Mouse (Mus musculus): ENCODE results near the gene Crygn. TPM values are rescaled to one million over a fixed set of nuclear protein-coding genes. Genes with fewer than 3 reads are reported as not detected.

Crygn gene
- total RNA-seq, 2 experiments from 2014 or later, result 2.3 TPM; not detected in 1

DNA sequence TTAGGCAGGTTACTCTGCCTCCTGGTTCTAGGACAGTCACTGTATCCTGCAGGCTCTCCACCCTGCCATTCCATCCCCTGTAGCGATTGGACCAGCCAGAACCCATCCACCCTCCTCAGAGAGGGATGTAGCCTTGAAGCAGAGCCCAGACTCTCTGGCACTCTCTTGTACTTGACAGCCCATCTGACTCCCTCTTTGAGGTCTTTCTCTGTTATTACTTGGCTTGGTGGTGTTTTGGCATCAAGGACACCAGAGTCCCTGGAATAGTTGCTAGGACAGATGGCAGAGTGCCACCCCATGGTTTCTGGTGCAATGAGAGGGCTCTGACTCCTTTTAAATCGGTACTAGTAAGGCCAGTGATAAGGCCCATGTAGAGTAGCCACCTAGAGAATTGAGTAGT, 44.6 kb downstream of the Crygn start:
- ATAC-seq (ENCODE audit: poor library complexity, severe bottlenecking), result no peak

DNA sequence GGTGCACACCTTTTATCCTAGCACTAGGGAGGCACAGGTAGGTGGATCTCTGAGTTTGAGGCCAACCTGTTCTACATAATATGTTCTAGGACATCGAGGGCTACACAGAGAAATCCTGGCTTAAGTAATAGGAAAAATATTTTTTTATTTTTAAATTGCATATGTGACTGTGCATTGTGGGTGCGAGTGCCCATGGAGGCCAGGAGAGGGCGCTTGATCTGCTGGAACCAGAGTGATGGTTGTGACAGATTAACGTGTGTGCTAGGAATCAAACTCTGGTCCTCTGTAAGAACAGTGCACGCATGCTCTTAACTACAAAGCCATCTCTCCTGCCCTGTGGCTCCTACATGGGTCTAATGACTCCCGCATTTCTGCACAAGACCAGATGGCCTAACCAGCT, 46.2 kb downstream of the Crygn start:
- ATAC-seq (ENCODE audit: poor library complexity, severe bottlenecking), result no peak

DNA sequence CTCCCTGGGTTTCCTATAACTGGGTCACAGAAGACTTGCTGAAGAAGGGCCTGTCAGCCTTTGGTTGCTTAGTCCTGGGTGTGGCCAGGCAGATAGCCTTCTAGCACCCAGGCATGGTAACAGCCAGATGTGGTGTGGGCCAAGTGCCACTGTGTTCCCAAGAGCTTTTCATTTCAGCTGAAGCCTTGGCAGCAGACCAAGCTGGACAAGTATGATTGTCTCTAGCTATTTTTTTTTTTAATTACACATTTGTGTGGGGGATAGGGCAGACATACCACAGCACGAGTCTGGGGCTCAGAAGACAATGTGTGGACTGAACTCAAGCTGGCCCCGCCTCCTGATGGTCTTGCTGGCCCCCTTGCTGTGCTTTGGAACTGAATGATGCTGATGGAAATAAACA, 47.8 kb downstream of the Crygn start:
- no peak for ATAC-seq (ENCODE audit: poor library complexity, severe bottlenecking)

DNA sequence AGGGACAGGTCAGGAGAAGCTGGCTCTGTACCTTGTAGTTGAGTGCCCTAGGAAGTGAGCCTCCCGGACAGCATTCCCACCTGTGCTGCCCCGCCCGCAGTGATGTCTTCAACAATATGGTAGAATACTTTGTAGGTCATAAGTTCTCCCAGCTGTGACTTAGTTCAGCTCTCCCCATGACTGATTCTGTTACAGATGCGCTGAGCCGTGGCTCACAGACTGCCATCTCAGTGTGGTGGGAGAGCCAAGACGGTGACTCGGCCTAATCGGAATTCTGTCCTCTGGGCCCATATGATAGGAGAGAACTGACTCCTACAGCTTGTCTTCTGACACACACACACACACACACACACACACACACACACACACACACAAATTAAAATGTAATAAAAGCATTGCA, 53.2 kb downstream of the Crygn start:
- ATAC-seq (ENCODE audit: poor library complexity, severe bottlenecking), result no peak

DNA sequence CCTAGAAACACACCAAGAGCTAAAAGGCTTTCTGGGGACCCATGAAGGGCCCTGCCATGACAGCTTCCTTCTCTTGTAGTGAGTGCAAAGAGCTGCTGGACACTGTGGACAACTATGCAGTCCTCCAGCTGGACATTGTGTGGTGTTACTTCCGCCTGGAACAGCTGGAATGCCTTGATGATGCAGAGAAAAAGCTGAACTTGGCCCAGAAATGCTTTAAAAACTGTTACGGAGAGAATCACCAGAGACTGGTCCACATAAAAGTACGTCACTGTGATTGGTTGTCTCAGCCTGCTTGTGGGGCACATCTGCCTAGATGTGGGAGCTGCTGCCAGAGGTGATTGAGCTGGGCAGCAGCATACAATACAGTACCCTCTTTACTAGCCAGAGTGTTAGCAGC, 56.5 kb downstream of the Crygn start:
- no peak for ATAC-seq (ENCODE audit: poor library complexity, severe bottlenecking)

Other genes starting within 250 kb of the Crygn start
- not detected in 2 replicates for gene Gbx1, start 230.8 kb downstream of the Crygn start, total RNA-seq (2015)
- not detected in 2 replicates for gene Gbx1, start 230.8 kb downstream of the Crygn start, total RNA-seq (2017)
- not detected in 2 replicates for gene Asb10, start 217.0 kb downstream of the Crygn start, total RNA-seq (2015)
- not detected in 2 replicates for gene Asb10, start 217.0 kb downstream of the Crygn start, total RNA-seq (2017)
- gene 4931409K22Rik, start 201.2 kb downstream of the Crygn start, total RNA-seq (2015), result not detected in 2 replicates
- not detected in 2 replicates for gene 4931409K22Rik, start 201.2 kb downstream of the Crygn start, total RNA-seq (2017)
- 18.1 and 24.0 TPM in 2 replicates for gene Abcf2, start 180.5 kb downstream of the Crygn start, total RNA-seq (2015)
- gene Abcf2, start 180.5 kb downstream of the Crygn start, total RNA-seq (2017), result 53.7 and 54.5 TPM in 2 replicates
- 5.0 and 5.1 TPM in 2 replicates for gene Chpf2, start 171.3 kb downstream of the Crygn start, total RNA-seq (2015)
- 11.3 and 13.5 TPM in 2 replicates for gene Chpf2, start 171.3 kb downstream of the Crygn start, total RNA-seq (2017)
- not detected in 2 replicates for gene Smarcd3, start 133.6 kb downstream of the Crygn start, total RNA-seq (2015)
- 0.07 TPM in 1 of 2 replicates, not detected in the other for gene Smarcd3, start 133.6 kb downstream of the Crygn start, total RNA-seq (2017)
- gene Nub1, start 72.5 kb downstream of the Crygn start, total RNA-seq (2015), result 38.3 and 39.9 TPM in 2 replicates
- 61.5 and 67.3 TPM in 2 replicates for gene Nub1, start 72.5 kb downstream of the Crygn start, total RNA-seq (2017)
- 0.18 TPM in 1 of 2 replicates, not detected in the other for gene Wdr86, start 27.3 kb downstream of the Crygn start, total RNA-seq (2015)
- 0.12 and 0.55 TPM in 2 replicates for gene Wdr86, start 27.3 kb downstream of the Crygn start, total RNA-seq (2017)
- gene Rheb, start 84.6 kb upstream of the Crygn start, total RNA-seq (2015), result 109 and 136 TPM in 2 replicates
- gene Rheb, start 84.6 kb upstream of the Crygn start, total RNA-seq (2017), result 44.2 and 56.7 TPM in 2 replicates